Mouse (Mus musculus) embryo, embryonic 10 days (tissue): ENCODE results near the gene Dnmt3a.

Source experiments
- DNase-seq: peaks from one replicate; pipeline ENCODE4 v3.0.0-alpha.2; 2015; ENCODE audit warnings: low spot score

The Dnmt3a gene

GRCm38 (mm10) chr12:3819899-3820298 lies 14.1 kb downstream of the Dnmt3a start:
- no peak for DNase-seq

GRCm38 (mm10) chr12:3823408-3823807 lies 17.6 kb downstream of the Dnmt3a start:
- no peak for DNase-seq

- no peak for DNase-seq
These were observed 19.3 kb downstream of the Dnmt3a start for GRCm38 (mm10) chr12:3824906-3825713.

GRCm38 (mm10) chr12:3825714-3826080 lies 19.9 kb downstream of the Dnmt3a start:
- DNase-seq = no peak

- DNase-seq = no peak
These were observed 22.0 kb downstream of the Dnmt3a start for GRCm38 (mm10) chr12:3827771-3828170.

- no peak for DNase-seq
These were observed 27.4 kb downstream of the Dnmt3a start for GRCm38 (mm10) chr12:3833059-3833760.

GRCm38 (mm10) chr12:3833851-3834273 lies 28.1 kb downstream of the Dnmt3a start:
- DNase-seq = no peak

GRCm38 (mm10) chr12:3834373-3835314 lies 28.8 kb downstream of the Dnmt3a start:
- peak; percentile 75 for DNase-seq

- no peak for DNase-seq
These were observed 29.8 kb downstream of the Dnmt3a start for GRCm38 (mm10) chr12:3835576-3835975.

- peak; percentile 63 for DNase-seq
These were observed 31.4 kb downstream of the Dnmt3a start for GRCm38 (mm10) chr12:3837081-3837832.

- DNase-seq = no peak
These were observed 32.2 kb downstream of the Dnmt3a start for GRCm38 (mm10) chr12:3838009-3838408.

- no peak for DNase-seq
These were observed 33.9 kb downstream of the Dnmt3a start for GRCm38 (mm10) chr12:3839662-3840061.

- DNase-seq = no peak
These were observed 35.3 kb downstream of the Dnmt3a start for GRCm38 (mm10) chr12:3841121-3841520.

- peak; percentile 50 for DNase-seq
These were observed 37.0 kb downstream of the Dnmt3a start for GRCm38 (mm10) chr12:3842843-3843242.

GRCm38 (mm10) chr12:3843371-3843861 lies 37.6 kb downstream of the Dnmt3a start:
- peak; percentile 82 for DNase-seq

- peak; percentile 62 for DNase-seq
These were observed 38.1 kb downstream of the Dnmt3a start for GRCm38 (mm10) chr12:3843918-3844317.

- no peak for DNase-seq
These were observed 38.5 kb downstream of the Dnmt3a start for GRCm38 (mm10) chr12:3844335-3844734.

- no peak for DNase-seq
These were observed 43.7 kb downstream of the Dnmt3a start for GRCm38 (mm10) chr12:3849481-3849880.

- DNase-seq = peak; percentile 77
These were observed 44.4 kb downstream of the Dnmt3a start for GRCm38 (mm10) chr12:3850165-3850564.

GRCm38 (mm10) chr12:3850731-3851130 lies 44.9 kb downstream of the Dnmt3a start:
- peak; percentile 86 for DNase-seq

GRCm38 (mm10) chr12:3851179-3851578 lies 45.4 kb downstream of the Dnmt3a start:
- no peak for DNase-seq
